Mouse (Mus musculus): Measurements from ENCODE around the gene Pced1b. TPM values are rescaled to one million over a fixed set of nuclear protein-coding genes. Genes with fewer than 3 reads are reported as not detected.
A peak's percentile ranks its signal among the peaks of the same experiment; 100 is the strongest.

Gene Pced1b
- total and polyA plus RNA-seq, 3 experiments = 6.6 to 36.5 TPM; not detected in 1

GRCm38 (mm10) chr15:97236943-97237342, 10.0 kb upstream of the Pced1b start:
- Histone ChIP-seq H3K36me3 (ENCODE audit: control insufficient read depth in 1 of 2, insufficient read depth in 2 of 2, low read length in 2 of 2) (no peaks in the 10 kb centered on the region), H3K79me2 (ENCODE audit: control insufficient read depth, insufficient read depth, low read length, poor library complexity) (no peaks in the 10 kb centered on the region), H3K4me1 (ENCODE audit: control insufficient read depth in 1 of 2, insufficient read depth in 2 of 2, low read length in 2 of 2) (no peaks in the 10 kb centered on the region), H3K27me3 (ENCODE audit: control insufficient read depth in 1 of 2, insufficient read depth in 2 of 2, low read length in 2 of 2) (peaks cover 2 to 4% of the 10 kb centered on the region in 2 experiments; a peak in 3 of 4 replicates), H3K27ac (ENCODE audit: control insufficient read depth, low read depth, low read length) (no peak overlapping the region), H3K9me3 (replicated peaks; ENCODE audit: insufficient read depth, low read length) (no peaks in the 10 kb centered on the region), H3K9ac (ENCODE audit: control insufficient read depth, low read depth, low read length, poor library complexity, severe bottlenecking) (no peak overlapping the region), H3K4me3 (ENCODE audit: control insufficient read depth in 1 of 2, insufficient read depth in 1 of 2, low read depth in 2 of 2, low read length in 2 of 2) (no peak overlapping the region)
- TF ChIP-seq CTCF (IDR thresholded peaks at IDR 0.05 in 2 of 3, conservative IDR thresholded peaks at IDR 0.05 in 1 of 3; ENCODE audit: control insufficient read depth in 1 of 3, insufficient read depth in 1 of 3, low read depth in 2 of 3, low read length in 3 of 3, poor library complexity in 1 of 3, severe bottlenecking in 1 of 3) = peak; percentile 97 to 99 (median 99)
- TF ChIP-seq SMC3 (IDR thresholded peaks at IDR 0.05; ENCODE audit: low read depth, low read length) = peak; percentile 91
- peak; percentile 93 for TF ChIP-seq ZC3H11A (IDR thresholded peaks at IDR 0.05; ENCODE audit: low read depth, low read length)
- TF ChIP-seq RAD21 (IDR thresholded peaks at IDR 0.05; ENCODE audit: low read depth, low read length) = peak; percentile 98
- TF ChIP-seq BHLHE40 (IDR thresholded peaks at IDR 0.05; ENCODE audit: borderline replicate concordance, low read depth, low read length) = peak; percentile 33; the same call in 1 of the 2 replicates
- no peak for TF ChIP-seq GABPA (IDR thresholded peaks at IDR 0.05; ENCODE audit: low read depth, low read length)
- TF ChIP-seq MYB (IDR thresholded peaks at IDR 0.05; ENCODE audit: low read depth, low read length) = no peak
- peak; percentile 72; the same call in 1 of the 2 replicates for TF ChIP-seq MAZ (IDR thresholded peaks at IDR 0.05; ENCODE audit: low read depth, low read length)
- peak; percentile 66 for DNase-seq (ENCODE audit: low read depth, low spot score)

GRCm38 (mm10) chr15:97245392-97245791, 1.5 kb upstream of the Pced1b start:
- Histone ChIP-seq H3K27ac (ENCODE audit: control insufficient read depth, low read depth, low read length) (no peak overlapping the region), H3K36me3 (ENCODE audit: control insufficient read depth in 1 of 2, insufficient read depth in 2 of 2, low read length in 2 of 2) (no peaks in the 10 kb centered on the region), H3K79me2 (ENCODE audit: control insufficient read depth, insufficient read depth, low read length, poor library complexity) (no peaks in the 10 kb centered on the region), H3K9me3 (replicated peaks; ENCODE audit: insufficient read depth, low read length) (no peaks in the 10 kb centered on the region), H3K9ac (ENCODE audit: control insufficient read depth, low read depth, low read length, poor library complexity, severe bottlenecking) (no peak overlapping the region), H3K4me3 (ENCODE audit: control insufficient read depth in 1 of 2, insufficient read depth in 1 of 2, low read depth in 2 of 2, low read length in 2 of 2) (no peak overlapping the region), H3K27me3 (ENCODE audit: control insufficient read depth in 1 of 2, insufficient read depth in 2 of 2, low read length in 2 of 2) (peaks cover 0 to 2% of the 10 kb centered on the region in 2 experiments; a peak in 2 of 4 replicates), H3K4me1 (ENCODE audit: control insufficient read depth in 1 of 2, insufficient read depth in 2 of 2, low read length in 2 of 2) (no peaks in the 10 kb centered on the region)
- TF ChIP-seq BHLHE40 (IDR thresholded peaks at IDR 0.05; ENCODE audit: borderline replicate concordance, low read depth, low read length) (no peak), ELF1 (IDR thresholded peaks at IDR 0.05; ENCODE audit: low read depth, low read length) (no peak), MYC (IDR thresholded peaks at IDR 0.05; ENCODE audit: low read depth, low read length) (no peak), ZMIZ1 (IDR thresholded peaks at IDR 0.05; ENCODE audit: low read depth, low read length) (no peak), RCOR1 (IDR thresholded peaks at IDR 0.05; ENCODE audit: low read depth, low read length) (no peak), MYB (IDR thresholded peaks at IDR 0.05; ENCODE audit: low read depth, low read length) (no peak)
- no peak for DNase-seq (ENCODE audit: low read depth, low spot score)

- TF ChIP-seq POLR2AphosphoS5 (IDR thresholded peaks at IDR 0.05; ENCODE audit: borderline replicate concordance, low read depth, low read length) (no peak), ZMIZ1 (IDR thresholded peaks at IDR 0.05; ENCODE audit: low read depth, low read length) (no peak), E2F4 (IDR thresholded peaks at IDR 0.05; ENCODE audit: borderline replicate concordance, low read depth, low read length) (no peak), KAT2A (conservative IDR thresholded peaks at IDR 0.05; ENCODE audit: low read depth, low read length) (no peak), SIN3A (IDR thresholded peaks at IDR 0.05; ENCODE audit: low read length) (no peak), CHD1 (IDR thresholded peaks at IDR 0.05; ENCODE audit: low read depth, low read length) (no peak), USF1 (IDR thresholded peaks at IDR 0.05; ENCODE audit: low read depth, low read length) (no peak)
- no peak overlapping the region for H3K4me3 ChIP-seq (ENCODE audit: control insufficient read depth in 1 of 2, insufficient read depth in 1 of 2, low read depth in 2 of 2, low read length in 2 of 2)
- no peak overlapping the region for H3K9ac ChIP-seq (ENCODE audit: control insufficient read depth, low read depth, low read length, poor library complexity, severe bottlenecking)
- H3K9me3 ChIP-seq (replicated peaks; ENCODE audit: insufficient read depth, low read length) = no peaks in the 10 kb centered on the region
- no peak for DNase-seq (ENCODE audit: low read depth, low spot score)
- no peaks in the 10 kb centered on the region for H3K79me2 ChIP-seq (ENCODE audit: control insufficient read depth, insufficient read depth, low read length, poor library complexity)
- no peaks in the 10 kb centered on the region for H3K4me1 ChIP-seq (ENCODE audit: control insufficient read depth in 1 of 2, insufficient read depth in 2 of 2, low read length in 2 of 2)
- no peak overlapping the region for H3K27ac ChIP-seq (ENCODE audit: control insufficient read depth, low read depth, low read length)
- no peaks in the 10 kb centered on the region; a peak in 1 of 4 replicates for H3K27me3 ChIP-seq (ENCODE audit: control insufficient read depth in 1 of 2, insufficient read depth in 2 of 2, low read length in 2 of 2)
- H3K36me3 ChIP-seq (ENCODE audit: control insufficient read depth in 1 of 2, insufficient read depth in 2 of 2, low read length in 2 of 2) = no peaks in the 10 kb centered on the region
Observed at GRCm38 (mm10) chr15:97246256-97246655, 651 bp upstream of the Pced1b start.
